In genomic region chr1:172478020-172478419, GRCm38 (mm10) we compare ENCODE assay signal across 26 mouse cellular contexts. TPM values are rescaled to one million over a fixed set of nuclear protein-coding genes. Genes with fewer than 3 reads are reported as not detected.
"Had no signal": no experiment of that assay in that cellular context is flagged by ENCODE, and none has a peak within 500 bp of the region (broad histone marks: within the 10 kb centered on the region; RNA-seq: fewer than 3 reads in every experiment).

No protein-coding gene starts in this region.

- H3K36me3 ChIP-seq: heart, embryonic 12.5 days; hindbrain, embryonic 13.5 days; hindbrain, embryonic 15.5 days; kidney, embryonic 15.5 days; limb, embryonic 13.5 days; limb, embryonic 15.5 days; liver, embryonic 12.5 days had no signal

- H3K9me3 ChIP-seq: heart, embryonic 12.5 days; hindbrain, embryonic 13.5 days; hindbrain, embryonic 15.5 days; kidney, embryonic 15.5 days; limb, embryonic 13.5 days; limb, embryonic 15.5 days; liver, embryonic 12.5 days had no signal

- H3K4me2 ChIP-seq: heart, embryonic 12.5 days; hindbrain, embryonic 13.5 days; hindbrain, embryonic 15.5 days; kidney, embryonic 15.5 days; limb, embryonic 13.5 days; limb, embryonic 15.5 days; liver, embryonic 12.5 days had no signal

- H3K27ac ChIP-seq: gastrocnemius, adult 2 months; heart, adult 2 months; hindbrain, embryonic 13.5 days; hindbrain, embryonic 15.5 days; hindbrain, postnatal 0 days; kidney, embryonic 15.5 days; kidney, postnatal 0 days; limb, embryonic 13.5 days; limb, embryonic 15.5 days; liver, embryonic 12.5 days had no signal

- H3K27me3 ChIP-seq: heart, embryonic 12.5 days; kidney, embryonic 15.5 days; limb, embryonic 13.5 days had no signal

- ATAC-seq: hindbrain, postnatal 0 days; intestine, embryonic 16.5 days; liver, embryonic 12.5 days had no signal

- H3K4me3 ChIP-seq: gastrocnemius, adult 2 months; heart, adult 2 months; heart, embryonic 12.5 days; hindbrain, embryonic 13.5 days; hindbrain, embryonic 15.5 days; kidney, embryonic 15.5 days; limb, embryonic 13.5 days; limb, embryonic 15.5 days; liver, embryonic 12.5 days had no signal

- H3K9ac ChIP-seq: heart, embryonic 12.5 days; hindbrain, embryonic 13.5 days; hindbrain, embryonic 15.5 days; kidney, embryonic 15.5 days; limb, embryonic 13.5 days; limb, embryonic 15.5 days; liver, embryonic 12.5 days had no signal

- DNase-seq: gastrocnemius, adult 2 months; gastrocnemius, postnatal 10 days; gastrocnemius, postnatal 25 days; heart, adult 2 months; heart, postnatal 10 days; heart, postnatal 4 days; kidney, adult 11 months; kidney, adult 2 months; kidney, adult 9 months; kidney, postnatal 14 days; kidney, postnatal 36 days; layer of hippocampus, adult 9-11 months; layer of hippocampus, postnatal 36 days; left cerebral cortex, postnatal 4 days had no signal

RNA-seq across cellular contexts. Expression of gene Slamf9, which starts 2.9 kb away (rescaled TPM):
- total RNA-seq: hindbrain, postnatal 0 days; layer of hippocampus, postnatal 14 days had no signal
- polyA plus RNA-seq: hindbrain, embryonic 13.5 days had no signal

RNA-seq across cellular contexts. Expression of gene Cfap45, which starts 42.6 kb away (rescaled TPM):
- total RNA-seq: gastrocnemius, adult 2 months; gastrocnemius, postnatal 25 days had no signal
- polyA plus RNA-seq: liver, adult 2 months had no signal
